Mouse (Mus musculus): ENCODE data around the gene Prr7.
A peak's percentile ranks its signal among the peaks of the same experiment; 100 is the strongest.

DNA sequence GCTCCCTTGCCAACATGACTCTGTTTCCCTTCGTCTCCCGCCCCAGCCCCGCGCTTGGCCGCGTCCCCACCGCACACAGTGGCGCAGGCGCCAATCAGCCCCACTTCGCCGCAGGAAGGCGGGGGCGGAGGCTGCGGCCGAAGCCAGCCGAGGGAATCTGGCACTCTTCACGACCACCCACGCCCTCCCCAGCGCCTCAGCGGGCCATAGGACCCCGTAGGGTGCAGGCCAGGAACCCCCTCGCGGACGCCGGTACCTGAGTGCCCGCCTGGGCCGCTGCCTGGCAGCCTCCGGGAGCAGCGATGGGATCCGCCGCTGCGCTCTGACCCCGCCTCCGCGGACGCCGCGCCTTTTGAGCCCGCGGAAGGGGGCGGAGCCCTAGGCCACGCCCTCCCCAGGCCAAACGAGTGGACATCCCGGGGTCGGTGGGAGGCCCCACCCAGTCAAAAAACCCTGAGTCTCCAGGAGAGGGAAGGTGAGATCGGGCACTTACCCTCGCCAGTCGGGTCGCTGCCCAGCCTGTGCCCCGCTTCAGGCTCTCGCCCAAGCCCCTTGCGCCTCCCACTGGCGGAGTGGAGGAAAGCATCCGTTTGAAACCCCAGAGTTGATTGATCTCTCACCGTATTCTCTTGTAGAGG lies 49.2 kb downstream of the Prr7 start, which contains the start of gene Pdlim7:
- TF ChIP-seq CTCF (IDR thresholded peaks at IDR 0.05; ENCODE audit: borderline replicate concordance, extremely low read depth, insufficient read depth, insufficient read length) = peak; percentile 92
- TF ChIP-seq POLR2A (IDR thresholded peaks at IDR 0.05; ENCODE audit: borderline replicate concordance, extremely low read depth, insufficient read depth, insufficient read length, poor library complexity, severe bottlenecking) = peak; percentile 100

All from brain, embryonic 14.5 days (tissue).